Mouse (Mus musculus): ENCODE measurements around the gene 4933428G20Rik. TPM values are rescaled to one million over a fixed set of nuclear protein-coding genes. Genes with fewer than 3 reads are reported as not detected.

The 4933428G20Rik gene
- polyA plus RNA-seq, 1 experiment from 2014 or later: 1.4 TPM

Other genes with a start within 250 kb of the 4933428G20Rik start
- 99.8 and 103 TPM in 2 replicates for gene Npepps, start 219.7 kb downstream of the 4933428G20Rik start, polyA plus RNA-seq (2016; fragmentation: Nextera tagmentation; extraction: Ambion mirVana)
- gene Mrpl45, start 184.6 kb downstream of the 4933428G20Rik start, polyA plus RNA-seq (2016; fragmentation: Nextera tagmentation; extraction: Ambion mirVana): 45.0 and 51.4 TPM in 2 replicates
- gene Gpr179, start 148.3 kb downstream of the 4933428G20Rik start, polyA plus RNA-seq (2016; fragmentation: Nextera tagmentation; extraction: Ambion mirVana): 0.15 TPM in 2 replicates
- gene Socs7, start 137.8 kb downstream of the 4933428G20Rik start, polyA plus RNA-seq (2016; fragmentation: Nextera tagmentation; extraction: Ambion mirVana): 5.5 and 6.1 TPM in 2 replicates
- gene Arhgap23, start 84.8 kb downstream of the 4933428G20Rik start, polyA plus RNA-seq (2016; fragmentation: Nextera tagmentation; extraction: Ambion mirVana): 8.5 and 10.1 TPM in 2 replicates
- gene Srcin1, start 75.8 kb upstream of the 4933428G20Rik start, polyA plus RNA-seq (2016; fragmentation: Nextera tagmentation; extraction: Ambion mirVana): 1.00 and 1.3 TPM in 2 replicates
- gene Epop, start 129.4 kb upstream of the 4933428G20Rik start, polyA plus RNA-seq (2016; fragmentation: Nextera tagmentation; extraction: Ambion mirVana): 15.3 and 16.4 TPM in 2 replicates
- 3.2 and 3.4 TPM in 2 replicates for gene Mllt6, start 163.1 kb upstream of the 4933428G20Rik start, polyA plus RNA-seq (2016; fragmentation: Nextera tagmentation; extraction: Ambion mirVana)
- gene Cisd3, start 185.5 kb upstream of the 4933428G20Rik start, polyA plus RNA-seq (2016; fragmentation: Nextera tagmentation; extraction: Ambion mirVana): 11.6 and 13.7 TPM in 2 replicates
- 20.6 and 21.6 TPM in 2 replicates for gene Pcgf2, start 200.2 kb upstream of the 4933428G20Rik start, polyA plus RNA-seq (2016; fragmentation: Nextera tagmentation; extraction: Ambion mirVana)
- gene Psmb3, start 203.1 kb upstream of the 4933428G20Rik start, polyA plus RNA-seq (2016; fragmentation: Nextera tagmentation; extraction: Ambion mirVana): 447 and 479 TPM in 2 replicates
- 2.6 and 3.0 TPM in 2 replicates for gene Pip4k2b, start 244.4 kb upstream of the 4933428G20Rik start, polyA plus RNA-seq (2016; fragmentation: Nextera tagmentation; extraction: Ambion mirVana)